Mouse (Mus musculus): Measurements from ENCODE around the gene Prcd. TPM values are rescaled to one million over a fixed set of nuclear protein-coding genes. Genes with fewer than 3 reads are reported as not detected.
A peak's percentile ranks its signal among the peaks of the same experiment; 100 is the strongest.

Prcd gene
- polyA plus RNA-seq, 1 experiment from 2014 or later, result 0.25 TPM

DNA sequence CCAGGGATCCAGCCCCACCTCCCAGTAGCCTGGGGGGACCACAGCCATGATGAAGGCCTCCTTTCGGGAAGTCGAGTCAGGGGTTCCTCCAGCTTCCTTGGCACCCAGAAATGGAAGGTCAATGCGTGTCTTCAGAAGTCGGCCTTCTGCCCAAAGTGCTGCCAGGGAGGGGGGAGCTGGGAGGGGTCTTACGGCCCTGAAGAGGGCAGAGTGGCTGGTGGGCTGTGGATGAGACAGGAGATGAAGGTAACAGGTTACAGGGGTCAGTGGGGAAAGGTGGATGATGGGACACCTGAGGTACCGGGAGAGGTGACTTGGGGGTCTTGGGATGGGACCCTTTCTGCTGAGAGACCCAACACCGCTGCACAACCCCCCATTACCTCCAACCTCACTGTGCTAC is 6.6 kb upstream of the Prcd start:
- H3K9me3 ChIP-seq (replicated peaks), result no peaks in the 10 kb centered on the region
- peak overlapping the region; percentile 91 for H3K27ac ChIP-seq
- no peak overlapping the region for H3K4me3 ChIP-seq
- peaks cover 17% of the 10 kb centered on the region for H3K27me3 ChIP-seq (ENCODE audit: low read depth, poor library complexity, severe bottlenecking)
- no peak for DNase-seq (ENCODE audit: low spot score)
- WGBS, result 75% methylated on average over 7 of the region's 7 CpGs
- H3K36me3 ChIP-seq, result no peaks in the 10 kb centered on the region
- H3K4me1 ChIP-seq, result peaks cover 76% of the 10 kb centered on the region

DNA sequence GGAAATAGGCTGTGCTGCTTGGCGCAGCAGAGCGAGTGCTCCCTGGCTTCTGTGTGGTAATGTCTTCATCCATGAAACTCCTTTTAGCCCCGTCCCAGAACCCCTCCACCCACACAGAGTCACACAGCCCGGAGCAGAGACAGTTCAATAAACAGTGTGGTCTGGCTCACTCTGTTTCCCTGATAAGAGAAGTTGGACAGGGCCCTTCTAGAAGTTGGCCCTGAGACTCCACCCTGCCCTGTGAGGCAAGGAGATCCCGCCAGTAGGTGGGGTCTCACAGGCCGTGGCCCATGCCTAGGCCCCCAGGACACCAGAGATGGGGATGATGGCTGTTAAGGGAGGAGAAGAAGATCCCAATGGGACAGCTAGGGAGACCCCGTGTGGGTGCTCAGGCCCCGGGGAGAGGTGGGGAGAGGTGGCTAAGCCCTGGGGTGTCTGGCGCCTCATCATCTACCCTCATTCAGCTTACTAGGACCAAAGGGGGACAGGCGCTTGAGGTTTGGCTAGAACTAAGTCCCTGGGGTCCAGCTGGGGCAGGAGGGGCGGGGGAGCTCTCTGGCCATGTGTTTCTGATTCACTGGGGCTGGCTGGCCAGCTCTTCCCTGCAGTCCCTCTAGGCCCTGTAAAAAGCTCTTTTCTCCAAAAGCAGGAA is 5.9 kb upstream of the Prcd start:
- WGBS, result 31% methylated on average over 11 of the region's 11 CpGs
- Histone ChIP-seq H3K9me3 (replicated peaks) (no peaks in the 10 kb centered on the region), H3K27ac (peak overlapping the region; percentile 91), H3K4me3 (peak overlapping the region; percentile 15; the same call in 1 of the 2 replicates), H3K36me3 (no peaks in the 10 kb centered on the region), H3K27me3 (ENCODE audit: low read depth, poor library complexity, severe bottlenecking) (peaks cover 24% of the 10 kb centered on the region), H3K4me1 (peaks cover 78% of the 10 kb centered on the region)
- DNase-seq (ENCODE audit: low spot score), result peak; percentile 74

DNA sequence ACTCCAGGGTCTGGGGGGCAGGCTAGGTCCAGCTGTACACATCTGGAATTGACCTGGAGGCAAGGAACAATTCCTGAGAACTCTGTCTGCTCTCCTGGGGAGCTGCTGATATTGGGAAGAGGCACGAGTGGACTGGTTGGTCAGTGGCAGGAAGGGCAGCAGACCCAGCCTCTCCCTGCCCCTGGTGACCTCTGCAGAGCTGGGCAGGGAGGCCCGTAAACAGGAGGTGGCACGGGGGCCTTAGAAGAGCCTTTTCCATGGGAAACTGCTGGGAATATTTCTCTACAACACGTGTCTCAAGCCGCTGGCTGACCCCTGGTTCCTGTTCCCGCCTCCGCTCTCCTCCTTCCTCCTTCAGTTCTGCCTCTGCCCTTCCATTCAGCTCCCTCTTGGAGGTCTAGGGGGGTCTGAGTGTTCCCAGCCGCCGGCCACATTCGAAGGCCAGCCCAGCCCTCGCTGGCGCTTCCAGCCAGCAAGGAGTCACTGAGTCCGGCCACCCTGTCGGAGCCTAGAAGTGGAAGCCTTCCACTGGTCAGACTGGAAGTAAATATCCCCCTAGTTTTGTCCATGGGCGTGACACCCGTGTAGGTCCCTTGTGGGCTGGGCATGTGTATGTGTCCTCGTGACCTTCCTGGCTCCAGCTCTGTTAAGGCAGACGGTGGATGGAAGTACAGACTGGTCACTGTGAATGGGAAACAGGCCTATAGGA is 5.0 kb upstream of the Prcd start:
- Histone ChIP-seq H3K36me3 (no peaks in the 10 kb centered on the region), H3K27me3 (ENCODE audit: low read depth, poor library complexity, severe bottlenecking) (peaks cover 33% of the 10 kb centered on the region), H3K9me3 (replicated peaks) (no peaks in the 10 kb centered on the region), H3K27ac (peak overlapping the region; percentile 91), H3K4me3 (peak overlapping the region; percentile 23; the same call in 1 of the 2 replicates), H3K4me1 (peaks cover 86% of the 10 kb centered on the region)
- DNase-seq (ENCODE audit: low spot score), result no peak
- WGBS, result 37% methylated on average over 18 of the region's 18 CpGs

DNA sequence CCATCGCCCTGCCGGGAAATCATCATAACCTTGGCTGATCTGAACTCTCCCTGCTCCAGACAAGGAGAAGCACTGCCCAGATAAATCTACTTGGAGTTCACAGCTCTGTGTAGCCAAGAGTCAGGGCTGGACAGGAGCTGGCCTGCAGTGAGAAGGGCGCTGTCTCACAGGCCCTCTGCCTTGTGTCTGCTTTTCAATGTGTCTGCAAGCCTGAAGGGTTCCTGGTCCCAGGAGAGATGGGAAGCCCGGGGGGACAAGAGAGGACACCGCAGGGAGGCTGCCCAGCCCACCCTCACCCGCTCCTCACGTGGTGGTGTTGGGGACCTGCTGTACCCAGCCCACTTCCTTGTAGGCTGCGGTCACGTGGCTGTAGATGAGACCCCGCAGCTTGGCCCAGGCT is 4.4 kb upstream of the Prcd start:
- no peak for DNase-seq (ENCODE audit: low spot score)
- no peak overlapping the region for H3K4me3 ChIP-seq
- peaks cover 86% of the 10 kb centered on the region for H3K4me1 ChIP-seq
- H3K9me3 ChIP-seq (replicated peaks), result no peaks in the 10 kb centered on the region
- H3K27ac ChIP-seq, result peak overlapping the region; percentile 91
- WGBS, result 78% methylated on average over 10 of the region's 10 CpGs
- H3K27me3 ChIP-seq (ENCODE audit: low read depth, poor library complexity, severe bottlenecking), result peaks cover 39% of the 10 kb centered on the region
- H3K36me3 ChIP-seq, result no peaks in the 10 kb centered on the region

DNA sequence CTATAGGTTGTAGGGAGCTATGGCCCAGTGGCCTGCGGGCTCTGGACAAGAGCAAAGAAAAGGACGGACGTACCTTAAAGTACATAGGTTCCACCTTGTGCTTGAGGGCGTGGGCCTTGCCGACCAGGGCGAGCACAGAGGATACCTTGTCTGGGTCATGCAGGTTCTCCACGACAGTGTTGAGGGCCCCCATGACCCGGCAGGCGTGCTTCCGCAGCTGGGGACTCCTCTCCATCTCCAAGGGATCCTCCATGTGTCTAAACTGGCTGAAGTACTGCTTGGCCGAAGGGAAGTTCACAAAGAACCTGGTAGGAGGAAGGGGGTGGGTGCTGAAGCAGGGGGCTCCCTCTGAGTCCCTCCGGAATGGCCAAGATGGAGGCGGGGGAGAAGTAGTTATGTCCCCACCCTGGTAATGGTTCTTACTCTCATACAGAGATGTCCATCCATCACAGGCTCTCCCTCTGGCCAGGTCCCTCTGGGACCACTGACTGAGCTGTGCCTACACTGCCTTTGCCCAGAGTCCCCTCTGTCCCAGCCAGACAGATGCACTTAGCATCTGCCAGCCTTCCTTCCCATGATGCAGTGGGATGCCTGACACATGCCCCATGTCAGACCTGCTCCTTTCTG is 3.5 kb upstream of the Prcd start:
- DNase-seq (ENCODE audit: low spot score), result no peak
- Histone ChIP-seq H3K27me3 (ENCODE audit: low read depth, poor library complexity, severe bottlenecking) (peaks cover 47% of the 10 kb centered on the region), H3K4me1 (peaks cover 86% of the 10 kb centered on the region), H3K27ac (peak overlapping the region; percentile 91), H3K36me3 (no peaks in the 10 kb centered on the region), H3K9me3 (replicated peaks) (no peaks in the 10 kb centered on the region), H3K4me3 (no peak overlapping the region)
- WGBS, result 92% methylated on average over 13 of the region's 13 CpGs

DNA sequence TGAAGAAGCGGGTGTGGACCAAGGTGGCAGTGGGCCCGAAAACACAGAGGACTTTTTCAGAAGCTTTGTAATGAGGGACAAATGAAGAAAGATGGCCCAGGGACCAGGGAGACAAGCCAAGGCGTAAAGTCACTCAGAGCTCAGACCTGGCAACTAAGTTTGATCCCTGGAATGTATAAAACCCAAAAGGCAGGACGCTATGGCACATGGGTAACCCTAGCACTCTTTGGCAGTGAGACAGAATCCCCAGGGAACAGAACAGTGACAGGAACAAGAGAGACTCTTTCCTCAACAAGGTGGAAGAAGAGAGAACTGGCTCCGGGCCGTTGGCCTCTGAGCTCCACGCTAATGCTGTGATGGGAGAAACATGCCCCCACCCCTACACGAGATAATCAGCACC is 2.5 kb upstream of the Prcd start:
- Histone ChIP-seq H3K4me1 (peaks cover 78% of the 10 kb centered on the region), H3K27me3 (ENCODE audit: low read depth, poor library complexity, severe bottlenecking) (peaks cover 54% of the 10 kb centered on the region), H3K9me3 (replicated peaks) (no peaks in the 10 kb centered on the region), H3K4me3 (no peak overlapping the region), H3K36me3 (no peaks in the 10 kb centered on the region), H3K27ac (no peak overlapping the region)
- WGBS, result 86% methylated on average over 8 of the region's 8 CpGs
- DNase-seq (ENCODE audit: low spot score), result no peak

DNA sequence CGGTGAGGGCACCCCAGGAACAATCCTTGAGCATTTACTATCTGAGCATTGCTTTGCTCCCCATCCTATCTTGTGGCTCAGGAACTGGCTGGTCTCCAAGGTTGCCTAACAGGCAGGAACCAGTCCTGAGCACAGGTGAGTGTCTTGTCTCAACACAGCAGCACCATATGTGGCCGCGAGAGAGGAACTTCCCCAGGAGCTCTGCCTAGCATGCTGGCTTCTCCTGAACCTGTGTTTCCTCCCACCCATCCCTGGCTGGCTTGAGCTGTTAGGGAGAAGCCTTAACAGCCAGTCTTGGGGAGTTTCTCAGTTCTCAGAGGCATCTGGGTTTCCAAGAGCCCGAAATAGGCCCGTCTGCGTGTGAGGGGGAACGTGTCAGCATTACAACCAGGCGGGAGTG is 2.0 kb upstream of the Prcd start:
- no peak for DNase-seq (ENCODE audit: low spot score)
- H3K27me3 ChIP-seq (ENCODE audit: low read depth, poor library complexity, severe bottlenecking), result peaks cover 60% of the 10 kb centered on the region
- H3K36me3 ChIP-seq, result no peaks in the 10 kb centered on the region
- H3K4me3 ChIP-seq, result no peak overlapping the region
- H3K4me1 ChIP-seq, result peaks cover 74% of the 10 kb centered on the region
- H3K9me3 ChIP-seq (replicated peaks), result no peaks in the 10 kb centered on the region
- H3K27ac ChIP-seq, result peak overlapping the region; percentile 21; the same call in 1 of the 2 replicates
- 78% methylated on average over 8 of the region's 8 CpGs for WGBS

DNA sequence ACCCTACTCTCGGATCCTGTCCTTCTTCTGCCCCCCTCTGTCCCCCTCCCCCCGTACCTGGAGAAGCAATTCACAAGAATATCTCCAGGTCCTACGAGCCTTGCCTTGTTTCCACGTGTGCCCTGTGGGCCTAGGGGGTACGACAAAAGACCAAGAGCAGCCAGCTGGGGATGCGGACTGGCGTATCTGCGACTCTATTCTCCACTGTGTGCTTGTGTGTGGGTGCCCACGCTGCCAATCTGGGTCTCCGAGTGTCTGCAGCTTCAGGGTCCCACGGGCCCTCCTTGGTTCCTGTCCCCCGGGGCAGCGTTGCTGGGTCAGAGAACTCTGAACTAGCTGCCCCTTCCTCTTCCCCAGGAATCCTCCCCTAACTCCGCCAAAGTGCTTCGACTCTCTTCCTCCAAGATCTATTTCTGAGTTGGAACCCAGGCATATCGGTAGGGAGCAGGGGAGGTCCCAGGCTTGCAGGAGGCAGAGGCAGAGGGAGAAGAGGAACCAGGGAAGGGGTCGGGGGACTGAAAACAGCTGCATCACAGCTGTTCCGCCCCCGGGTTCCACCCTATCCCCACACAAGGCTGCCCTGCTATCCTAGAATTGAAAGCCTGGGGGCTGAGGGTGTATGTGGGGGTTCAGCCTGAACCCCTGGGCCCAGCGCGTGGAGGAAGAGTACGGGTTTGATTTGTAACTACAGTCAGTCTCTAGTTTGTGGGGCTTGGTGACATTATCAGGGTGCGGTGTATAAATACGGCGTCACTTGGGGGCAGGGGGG is 820 bp upstream of the Prcd start:
- Histone ChIP-seq H3K4me1 (peaks cover 74% of the 10 kb centered on the region), H3K9me3 (replicated peaks) (no peaks in the 10 kb centered on the region), H3K27me3 (ENCODE audit: low read depth, poor library complexity, severe bottlenecking) (peaks cover 62% of the 10 kb centered on the region), H3K27ac (0 out of 2 replicates have a peak overlapping the region, but pooled peaks have one; percentile 7), H3K36me3 (no peaks in the 10 kb centered on the region), H3K4me3 (peak overlapping the region; percentile 66; the same call in 1 of the 2 replicates)
- no peak for DNase-seq (ENCODE audit: low spot score)
- WGBS, result 60% methylated on average over 25 of the region's 25 CpGs

DNA sequence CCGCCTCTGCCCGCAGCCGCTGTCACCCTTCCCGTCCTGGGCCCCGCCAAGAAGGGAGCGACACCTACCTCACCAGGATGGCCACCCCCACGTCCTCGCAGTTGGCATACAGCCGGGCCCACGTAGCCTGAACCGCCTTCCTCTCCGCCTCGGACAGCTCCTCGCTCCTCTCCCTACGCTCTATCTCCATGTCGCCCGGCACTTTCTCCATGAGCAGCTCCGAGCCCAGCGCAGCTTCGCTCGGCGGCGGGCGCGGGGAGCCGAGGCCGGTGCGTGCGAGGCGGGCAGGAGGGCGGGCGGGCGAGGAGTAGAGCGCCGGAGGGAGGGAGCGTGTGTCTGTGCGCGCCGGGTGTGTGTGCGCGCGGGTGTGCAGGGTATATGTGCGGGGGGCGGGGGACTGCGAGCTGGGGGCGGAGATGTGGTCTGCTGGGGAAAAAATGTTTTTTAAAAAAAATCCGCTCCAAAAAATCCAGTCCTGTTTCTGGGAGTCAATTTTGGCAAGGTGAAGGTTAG is 431 bp downstream of the Prcd start:
- Histone ChIP-seq H3K27me3 (ENCODE audit: low read depth, poor library complexity, severe bottlenecking) (peaks cover 62% of the 10 kb centered on the region), H3K27ac (peak overlapping the region; percentile 69), H3K9me3 (replicated peaks) (no peaks in the 10 kb centered on the region), H3K4me3 (peak overlapping the region; percentile 66), H3K4me1 (peaks cover 72% of the 10 kb centered on the region), H3K36me3 (no peaks in the 10 kb centered on the region)
- WGBS, result under 1% methylated on average over 47 of the region's 47 CpGs
- peak; percentile 69 for DNase-seq (ENCODE audit: low spot score)

DNA sequence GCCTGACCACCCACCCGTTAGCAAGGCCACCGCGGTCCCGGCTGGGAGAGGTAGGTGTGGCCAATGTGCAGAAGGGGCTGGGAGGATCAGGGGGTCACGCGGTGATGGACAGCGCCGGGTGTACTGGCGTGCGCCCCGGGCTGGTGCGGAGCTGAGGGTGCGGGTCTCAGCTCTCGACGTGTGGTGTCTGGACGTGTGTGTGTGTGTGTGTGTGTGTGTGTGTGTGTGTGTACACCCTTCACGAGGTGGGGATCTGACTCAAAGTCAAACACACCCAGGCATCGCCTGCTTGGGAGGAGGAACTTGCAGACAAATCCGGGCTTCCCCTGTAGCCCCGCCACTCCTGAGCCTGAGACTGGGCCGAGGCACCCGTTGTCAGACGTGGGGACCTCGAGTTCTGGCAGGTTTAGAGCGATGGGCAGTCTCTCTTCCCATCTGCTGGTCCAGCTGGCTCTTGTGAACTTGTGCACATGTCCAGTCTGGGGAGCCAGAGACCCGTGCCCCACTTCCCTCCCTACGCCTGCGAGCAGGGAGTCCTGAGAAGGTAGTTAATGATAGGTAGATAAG is 1.0 kb downstream of the Prcd start, which contains the start of gene Cygb:
Gene Cygb, minus strand, starts transcription at position 59 of the 567 bp plus-strand sequence.
- Histone ChIP-seq H3K27ac (peak within 1 kb of the TSS; percentile 69), H3K36me3 (no peaks in the 10 kb centered on the region), H3K9me3 (replicated peaks) (no peaks in the 10 kb centered on the region), H3K27me3 (ENCODE audit: low read depth, poor library complexity, severe bottlenecking) (peaks cover 62% of the 10 kb centered on the region), H3K4me3 (peak within 1 kb of the TSS; percentile 66), H3K4me1 (peaks cover 72% of the 10 kb centered on the region)
- WGBS, result 3% methylated on average over 28 of the region's 28 CpGs
- peak; percentile 65 for DNase-seq (ENCODE audit: low spot score)

DNA sequence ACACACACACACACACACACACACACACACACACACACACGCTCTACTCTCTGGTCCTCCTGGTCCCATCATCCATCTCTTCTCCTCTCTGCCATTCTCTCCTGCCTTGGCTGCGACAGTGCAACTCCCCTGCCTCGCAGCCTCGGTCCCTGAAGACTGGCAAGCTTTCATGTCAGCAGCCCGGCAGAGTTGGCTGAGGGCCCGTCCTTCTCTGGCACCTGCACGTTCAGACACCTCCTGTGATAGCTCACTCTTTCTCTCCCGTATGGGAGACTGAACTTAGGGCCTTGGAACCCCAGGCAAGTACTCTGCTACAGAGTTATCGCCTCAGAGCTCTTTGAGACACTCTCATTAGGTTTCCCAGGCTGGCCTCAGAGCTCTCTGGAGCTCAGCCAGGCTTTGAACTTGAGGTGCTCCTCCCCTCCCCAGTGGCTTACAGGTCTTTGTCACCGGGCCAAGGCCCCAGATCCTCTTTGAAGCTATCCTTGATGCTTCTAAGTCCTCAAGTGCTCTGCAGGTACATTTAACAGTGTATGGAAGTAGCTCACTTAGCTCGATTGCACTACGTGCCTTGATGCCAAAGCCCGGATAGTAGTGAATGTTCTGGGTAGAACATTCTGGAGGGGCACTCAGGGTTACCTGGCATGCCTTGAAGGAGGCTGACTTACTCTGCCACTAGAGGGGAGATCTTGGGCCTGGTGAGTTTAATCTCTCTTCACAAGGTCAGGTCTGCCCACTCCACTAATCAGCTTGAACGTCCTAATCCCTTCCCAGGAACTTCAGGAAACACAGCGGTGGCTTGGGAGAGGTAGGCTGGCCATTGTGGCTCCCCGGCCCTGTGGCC is 3.2 kb downstream of the Prcd start:
- H3K27ac ChIP-seq, result peak overlapping the region; percentile 83
- H3K27me3 ChIP-seq (ENCODE audit: low read depth, poor library complexity, severe bottlenecking), result peaks cover 55% of the 10 kb centered on the region
- 81% methylated on average over 16 of the region's 16 CpGs for WGBS
- H3K9me3 ChIP-seq (replicated peaks), result no peaks in the 10 kb centered on the region
- peak overlapping the region; percentile 43; the same call in 1 of the 2 replicates for H3K4me3 ChIP-seq
- peaks cover 69% of the 10 kb centered on the region for H3K4me1 ChIP-seq
- no peak for DNase-seq (ENCODE audit: low spot score)
- no peaks in the 10 kb centered on the region for H3K36me3 ChIP-seq

Data from limb, embryonic 10.5 days (tissue).